Mouse (Mus musculus) inflammation-experienced regulatory T-cells (primary cell): ENCODE data around the gene Rpl3l. TPM values are rescaled to one million over a fixed set of nuclear protein-coding genes. Genes with fewer than 3 reads are reported as not detected.

Source experiments
- polyA plus RNA-seq, 2 experiments: library from polyadenylated mRNA; unstranded; fragments of 100-300 nt; shearing (Covaris generic); gene quantifications; one replicate each; pipeline ENCODE4 v1.2.1; 2017

The Rpl3l gene
- polyA plus RNA-seq = under 1 TPM in 1 of 2 experiments, not detected in 1; 0.27 TPM

DNA sequence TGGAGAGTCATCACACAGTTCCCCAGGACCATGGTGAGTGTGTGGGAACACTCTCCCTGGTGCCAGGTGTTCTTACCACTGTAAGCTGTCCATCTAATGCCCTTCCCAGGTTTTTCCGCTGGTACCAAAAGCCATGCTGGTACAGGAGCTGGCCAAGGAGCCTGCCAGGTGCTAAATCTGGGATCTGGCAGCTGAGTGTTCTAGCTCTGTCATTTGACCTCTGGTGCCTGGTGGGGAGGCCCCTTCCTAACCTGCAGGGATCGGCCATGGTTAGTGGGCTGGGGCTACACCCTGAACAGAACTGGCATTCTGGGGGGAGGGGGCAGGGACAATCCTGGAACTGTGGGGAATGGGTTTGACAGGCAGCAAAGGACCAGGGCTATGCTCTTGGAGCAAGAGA is at the start of gene Rpl3l:
Gene Rpl3l (plus strand): TSS at position 203 of the 400 bp plus-strand sequence.

DNA sequence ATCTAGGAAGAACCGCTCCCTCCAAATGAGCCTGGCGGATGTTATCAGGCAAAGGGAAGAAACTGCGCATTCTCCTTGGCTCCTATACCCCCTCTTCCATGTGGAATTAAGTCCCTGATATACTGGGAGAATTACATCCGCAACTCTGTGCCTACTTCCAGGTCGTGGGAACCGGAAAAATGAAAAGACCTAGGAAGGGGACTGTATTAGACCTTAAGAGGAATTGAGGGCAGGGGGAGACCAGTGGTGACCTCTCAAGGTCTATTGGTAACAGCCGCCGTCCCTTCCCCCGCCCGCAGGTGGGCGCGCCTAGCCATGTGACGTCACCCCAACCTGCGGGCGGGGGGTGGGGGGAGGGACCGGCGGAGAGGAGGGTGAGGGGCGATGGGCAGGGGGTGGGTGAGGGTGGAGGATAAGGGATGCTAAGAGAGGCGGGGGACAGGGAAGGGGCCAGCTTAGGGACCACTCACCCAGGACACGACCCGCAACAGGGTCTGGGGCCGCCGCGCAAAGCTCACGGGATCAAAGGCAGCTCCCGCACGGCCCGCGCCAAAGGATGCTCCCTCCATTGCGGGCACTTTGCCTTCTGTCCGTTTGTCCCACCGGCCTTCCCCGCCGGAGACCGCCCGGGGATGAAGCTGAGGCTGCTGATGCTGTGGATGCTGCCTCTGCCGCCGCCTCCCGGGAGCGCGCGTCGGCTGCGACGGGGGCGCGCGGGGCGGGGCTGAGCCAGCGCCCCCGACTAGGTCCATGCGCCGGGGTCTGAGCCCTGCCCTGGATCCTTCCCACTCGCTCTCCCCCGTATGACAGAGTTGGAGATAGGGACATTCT is 38.2 kb upstream of the Rpl3l start, which contains the start of gene Syngr3:
Gene Syngr3 (minus strand): TSS at position 705 of the 831 bp plus-strand sequence.

DNA sequence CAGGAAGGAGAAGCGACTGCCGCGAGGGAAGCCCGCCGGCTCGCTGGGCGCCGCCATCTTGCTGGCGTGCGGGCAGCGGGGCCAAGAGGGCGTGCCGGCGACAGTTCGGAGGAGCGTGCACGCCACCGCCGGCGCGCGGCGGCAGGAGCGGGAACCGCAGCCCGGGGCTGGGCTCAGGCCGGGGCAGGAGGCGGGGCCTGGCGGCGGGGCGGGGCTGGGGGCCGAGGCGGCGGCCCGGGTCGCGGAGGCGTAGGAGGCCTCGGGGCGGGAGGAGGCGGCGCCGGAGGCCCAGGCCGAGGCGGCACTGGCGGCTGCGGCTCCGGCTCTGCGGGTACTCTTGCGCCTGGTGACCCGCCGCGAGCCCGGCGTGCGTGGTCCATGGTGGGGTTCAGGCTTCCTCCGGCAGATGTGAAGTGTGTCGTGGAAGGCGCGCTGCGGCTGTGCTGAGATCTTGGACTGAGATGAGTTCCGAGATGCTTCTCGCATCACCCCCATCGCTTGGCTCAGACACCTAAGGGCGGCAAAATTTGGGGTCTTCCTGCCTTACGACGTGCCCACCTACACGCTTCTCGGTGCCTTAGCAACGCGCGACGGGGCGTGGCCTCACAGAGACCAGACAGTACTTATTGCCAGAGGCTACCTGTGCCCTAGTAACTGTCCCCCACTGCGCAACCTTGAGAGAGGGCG is 31.5 kb upstream of the Rpl3l start, which contains the start of the genes Gfer and Noxo1:
Gene Gfer (minus strand): TSS at position 146 of the 687 bp plus-strand sequence.
Gene Noxo1 (plus strand): TSS at position 224 of the 687 bp plus-strand sequence.

DNA sequence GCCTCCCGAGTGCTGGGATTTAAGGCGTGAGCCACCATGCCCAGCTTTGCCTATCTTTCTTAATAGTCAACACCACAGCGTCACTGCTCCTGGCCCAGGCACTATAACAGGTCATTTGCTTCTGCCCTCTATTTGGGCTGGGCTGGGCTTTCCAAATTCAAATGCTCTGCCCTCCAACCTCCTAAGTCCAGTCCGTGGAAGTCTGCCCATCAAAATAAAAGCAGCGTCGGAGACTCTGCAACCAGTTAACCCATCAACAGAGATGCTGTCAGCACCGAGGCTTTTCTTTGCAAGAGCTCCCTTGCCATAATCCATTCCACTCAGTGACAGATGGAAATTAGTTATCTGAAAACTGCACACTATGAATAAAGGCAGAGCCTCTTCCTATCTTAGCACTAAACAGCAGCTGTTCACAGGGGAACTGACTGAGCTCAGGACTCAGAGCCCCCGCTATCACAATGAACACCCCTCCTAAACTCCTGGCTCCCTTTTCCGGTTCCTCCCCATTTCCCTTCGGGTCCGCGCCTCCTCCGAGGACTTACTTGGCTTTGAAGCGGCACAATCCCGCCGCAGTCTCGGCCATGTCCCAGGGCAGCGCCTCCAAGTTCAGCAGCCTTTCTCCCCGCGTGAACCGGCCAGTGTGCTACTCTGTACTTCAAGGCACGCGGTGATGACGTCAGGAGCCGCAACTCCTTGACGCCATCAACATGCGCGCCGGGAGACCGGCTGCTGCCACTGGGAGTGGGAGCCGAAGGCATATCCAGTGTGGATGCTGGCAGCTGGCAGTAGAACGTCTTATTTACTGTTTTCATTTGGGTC is 20.4 kb upstream of the Rpl3l start, which contains the start of gene Tbl3:
Gene Tbl3 (minus strand): TSS at position 679 of the 819 bp plus-strand sequence.

DNA sequence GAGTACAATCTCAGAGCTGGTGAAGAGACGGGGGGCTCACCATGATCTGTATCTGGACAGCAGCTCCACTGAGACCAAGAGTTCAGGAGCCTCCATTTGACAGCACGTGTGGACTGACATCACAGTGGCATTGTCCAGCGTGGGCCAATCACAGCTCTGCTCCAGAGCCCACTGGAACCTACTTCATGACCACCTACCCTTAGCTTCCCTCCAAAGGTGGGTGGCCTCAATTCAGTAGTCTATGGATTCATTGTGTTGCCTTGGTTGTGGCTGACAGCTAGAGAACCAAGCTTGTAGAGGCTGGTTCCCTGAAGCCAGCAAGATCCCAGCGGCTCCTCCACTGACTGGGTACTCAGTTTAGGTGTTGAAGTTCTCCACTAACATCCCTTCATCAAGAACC is 9.7 kb upstream of the Rpl3l start, which contains the start of the genes Rnf151 and Rps2:
Gene Rnf151 (minus strand): TSS at position 121 of the 400 bp plus-strand sequence.
Gene Rps2 (plus strand): TSS at position 174 of the 400 bp plus-strand sequence.

DNA sequence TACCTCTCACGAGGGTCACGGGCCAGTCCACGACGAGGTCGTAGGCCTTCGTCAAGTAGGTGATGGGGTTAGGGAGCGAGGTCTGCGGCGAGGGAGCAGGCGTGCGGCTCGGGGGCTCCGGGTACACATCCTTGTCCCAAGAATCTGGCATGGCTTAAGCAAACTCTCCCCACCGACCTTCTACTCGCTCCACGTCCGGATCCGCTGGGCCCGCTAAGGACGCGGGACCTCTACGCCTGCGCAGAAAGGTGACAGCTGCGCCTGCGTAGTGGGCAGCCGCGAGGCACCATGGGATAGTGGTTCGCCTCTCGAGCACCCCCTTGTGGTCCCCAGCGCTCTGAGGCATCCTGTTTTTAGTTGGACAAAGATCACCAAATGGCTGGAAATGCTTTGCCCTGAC is 3.4 kb upstream of the Rpl3l start, which contains the start of gene Ndufb10:
Gene Ndufb10 (minus strand): TSS at position 295 of the 400 bp plus-strand sequence.

DNA sequence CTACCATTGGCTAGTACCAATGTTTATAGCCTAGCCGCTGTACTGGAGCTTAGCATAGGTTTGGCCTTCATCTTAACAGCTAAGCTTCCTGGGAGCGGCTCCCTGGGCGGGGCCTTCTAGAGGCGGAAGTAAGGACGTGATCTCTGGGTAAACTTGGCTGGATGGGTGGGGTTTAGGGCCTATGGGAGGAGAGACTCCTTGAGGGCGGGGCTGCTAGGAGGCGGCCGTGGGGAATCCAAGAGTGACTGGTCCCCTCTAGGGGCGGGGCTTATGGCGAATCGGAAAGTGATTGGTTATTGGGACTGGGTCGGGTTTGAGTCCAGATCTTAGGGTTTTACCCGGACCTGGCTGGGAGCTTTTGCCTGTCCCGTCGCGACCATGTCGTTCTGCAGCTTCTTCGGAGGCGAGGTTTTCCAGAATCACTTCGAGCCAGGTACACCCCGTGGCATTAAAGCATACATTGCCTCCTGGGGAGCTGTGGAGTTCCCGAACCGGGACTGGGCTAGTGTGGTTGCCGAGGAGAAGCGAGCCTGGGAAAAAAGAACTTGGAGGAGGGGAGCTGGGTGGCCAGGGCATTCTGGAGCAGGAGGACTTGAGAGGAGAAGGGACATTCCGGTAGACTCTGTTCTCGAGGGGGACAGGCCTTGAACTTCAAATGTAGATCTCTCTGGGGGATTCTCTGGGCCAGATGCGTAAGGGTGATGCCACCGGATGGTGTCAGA is 8.9 kb downstream of the Rpl3l start, which contains the start of gene Msrb1:
Gene Msrb1 (plus strand): TSS at position 313 of the 722 bp plus-strand sequence.

DNA sequence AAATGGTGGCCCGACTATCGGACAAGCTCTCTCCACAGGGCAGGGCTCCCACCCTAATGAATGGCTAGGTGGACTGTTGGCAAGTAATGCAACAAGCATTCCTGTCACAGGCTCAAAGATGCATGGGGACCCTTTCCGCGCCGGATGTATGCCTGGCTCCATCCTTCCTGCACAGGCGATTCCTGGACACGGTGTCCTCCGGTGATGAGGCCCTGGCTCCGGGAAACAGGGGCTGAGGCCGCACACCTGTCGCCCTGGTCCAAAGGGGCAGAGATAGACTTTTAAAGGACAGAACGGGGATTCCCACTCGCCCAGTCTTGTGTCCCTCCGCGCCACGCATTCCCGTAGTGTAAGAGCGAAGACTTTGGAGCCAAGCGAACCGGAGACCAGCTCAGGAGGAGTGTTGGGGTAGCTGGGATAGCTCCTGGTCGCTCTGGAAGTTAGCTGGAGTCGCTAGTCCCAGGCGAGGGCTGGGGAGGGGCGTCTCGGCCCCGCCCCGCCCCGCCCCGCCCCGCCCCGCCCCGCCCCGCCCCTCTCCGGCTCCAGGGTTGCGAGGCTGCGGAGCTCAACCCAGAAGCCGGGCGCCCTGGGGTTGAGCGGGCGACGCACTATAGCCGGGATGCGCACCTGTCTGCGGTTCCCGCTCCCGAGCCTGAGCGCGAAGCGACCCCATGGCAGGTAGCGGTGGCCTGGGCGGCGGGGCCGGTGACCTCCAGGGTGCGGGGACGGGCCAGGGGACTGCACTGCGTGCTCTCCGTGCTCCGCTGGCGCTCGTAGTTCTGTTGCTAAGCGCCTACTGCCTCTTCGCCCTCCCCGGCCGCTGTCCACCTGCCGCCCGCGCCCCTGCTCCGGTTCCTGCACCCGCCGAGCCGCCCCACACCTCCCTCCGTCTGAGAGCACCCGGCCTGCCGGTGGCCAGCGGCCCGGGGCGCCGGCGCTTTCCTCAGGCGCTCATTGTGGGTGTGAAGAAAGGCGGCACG is 25.1 kb downstream of the Rpl3l start, which contains the start of gene Hs3st6:
Gene Hs3st6 (plus strand): TSS at position 574 of the 980 bp plus-strand sequence.

Other genes with a start within 250 kb of the Rpl3l start
- 10 to 100 TPM; 20.4 to 29.8 TPM for gene Mlst8, start 248.7 kb upstream of the Rpl3l start, polyA plus RNA-seq
- gene Caskin1, start 239.2 kb upstream of the Rpl3l start, polyA plus RNA-seq = 1 to 10 TPM in 1 of 2 experiments, under 1 TPM in 1; 0.68 to 6.5 TPM
- gene Traf7, start 199.9 kb upstream of the Rpl3l start, polyA plus RNA-seq = 10 to 100 TPM; 71.3 to 72.8 TPM
- 1 to 10 TPM; 5.4 to 9.0 TPM for gene Rab26, start 193.6 kb upstream of the Rpl3l start, polyA plus RNA-seq
- gene Pkd1, start 178.0 kb upstream of the Rpl3l start, polyA plus RNA-seq = 10 to 100 TPM; 42.0 to 67.1 TPM
- 10 to 100 TPM; 46.6 to 49.7 TPM for gene Tsc2, start 95.2 kb upstream of the Rpl3l start, polyA plus RNA-seq
- 1 to 10 TPM; 5.8 to 8.3 TPM for gene Nthl1, start 95.1 kb upstream of the Rpl3l start, polyA plus RNA-seq
- under 1 TPM in 1 of 2 experiments, not detected in 1; 0.68 TPM for gene Slc9a3r2, start 77.5 kb upstream of the Rpl3l start, polyA plus RNA-seq
- not detected for gene Npw, start 69.4 kb upstream of the Rpl3l start, polyA plus RNA-seq
- 10 to 100 TPM; 18.3 to 27.2 TPM for gene Zfp598, start 58.1 kb upstream of the Rpl3l start, polyA plus RNA-seq
- gene Syngr3, start 37.9 kb upstream of the Rpl3l start, polyA plus RNA-seq = 1 to 10 TPM in 1 of 2 experiments, under 1 TPM in 1; 0.42 to 1.3 TPM
- gene Gfer, start 31.7 kb upstream of the Rpl3l start, polyA plus RNA-seq = 10 to 100 TPM; 37.0 to 38.8 TPM
- gene Noxo1, start 31.6 kb upstream of the Rpl3l start, polyA plus RNA-seq = 1 to 10 TPM; 2.3 to 3.1 TPM
- 10 to 100 TPM; 51.3 to 56.7 TPM for gene Tbl3, start 20.2 kb upstream of the Rpl3l start, polyA plus RNA-seq
- gene Rnf151, start 9.8 kb upstream of the Rpl3l start, polyA plus RNA-seq = under 1 TPM in 1 of 2 experiments, not detected in 1; 0.22 TPM
- 100 to 1,000 TPM; 677 to 785 TPM for gene Rps2, start 9.7 kb upstream of the Rpl3l start, polyA plus RNA-seq
- gene Ndufb10, start 3.3 kb upstream of the Rpl3l start, polyA plus RNA-seq = 100 to 1,000 TPM; 194 to 233 TPM
- 10 to 100 TPM; 11.8 to 15.4 TPM for gene Msrb1, start 8.8 kb downstream of the Rpl3l start, polyA plus RNA-seq
- gene Hs3st6, start 25.2 kb downstream of the Rpl3l start, polyA plus RNA-seq = not detected
- gene Meiob, start 76.5 kb downstream of the Rpl3l start, polyA plus RNA-seq = 1 to 10 TPM in 1 of 2 experiments, under 1 TPM in 1; 0.28 to 1.3 TPM
- gene Hagh, start 112.3 kb downstream of the Rpl3l start, polyA plus RNA-seq = 10 to 100 TPM; 32.9 to 51.8 TPM
- gene Fahd1, start 122.5 kb downstream of the Rpl3l start, polyA plus RNA-seq = 1 to 10 TPM; 2.0 to 4.4 TPM
- under 1 TPM; 0.71 to 0.89 TPM for gene Igfals, start 138.2 kb downstream of the Rpl3l start, polyA plus RNA-seq
- 100 to 1,000 TPM in 1 of 2 experiments, 10 to 100 TPM in 1; 98.2 to 103 TPM for gene Nubp2, start 158.5 kb downstream of the Rpl3l start, polyA plus RNA-seq
- 10 to 100 TPM; 64.7 to 65.4 TPM for gene Spsb3, start 158.8 kb downstream of the Rpl3l start, polyA plus RNA-seq
- 10 to 100 TPM; 45.4 to 49.2 TPM for gene Eme2, start 167.3 kb downstream of the Rpl3l start, polyA plus RNA-seq
- gene Mrps34, start 167.3 kb downstream of the Rpl3l start, polyA plus RNA-seq = 10 to 100 TPM; 75.4 to 84.7 TPM
- gene Nme3, start 168.7 kb downstream of the Rpl3l start, polyA plus RNA-seq = 10 to 100 TPM; 41.3 to 53.5 TPM
- gene Mapk8ip3, start 209.2 kb downstream of the Rpl3l start, polyA plus RNA-seq = 10 to 100 TPM; 47.9 to 60.0 TPM
- 10 to 100 TPM; 25.0 to 31.5 TPM for gene Jpt2, start 232.9 kb downstream of the Rpl3l start, polyA plus RNA-seq